Mouse (Mus musculus): ENCODE measurements around the gene Arl3. TPM values are rescaled to one million over a fixed set of nuclear protein-coding genes. Genes with fewer than 3 reads are reported as not detected.

The Arl3 gene
- 72.7 TPM for polyA plus RNA-seq (2014; fragmentation: Illumina TruSeq; extraction: RNeasy Lipid Tissue Mini Kit (QIAGEN cat#74804); ENCODE audit: low read depth, low replicate concordance)

DNA sequence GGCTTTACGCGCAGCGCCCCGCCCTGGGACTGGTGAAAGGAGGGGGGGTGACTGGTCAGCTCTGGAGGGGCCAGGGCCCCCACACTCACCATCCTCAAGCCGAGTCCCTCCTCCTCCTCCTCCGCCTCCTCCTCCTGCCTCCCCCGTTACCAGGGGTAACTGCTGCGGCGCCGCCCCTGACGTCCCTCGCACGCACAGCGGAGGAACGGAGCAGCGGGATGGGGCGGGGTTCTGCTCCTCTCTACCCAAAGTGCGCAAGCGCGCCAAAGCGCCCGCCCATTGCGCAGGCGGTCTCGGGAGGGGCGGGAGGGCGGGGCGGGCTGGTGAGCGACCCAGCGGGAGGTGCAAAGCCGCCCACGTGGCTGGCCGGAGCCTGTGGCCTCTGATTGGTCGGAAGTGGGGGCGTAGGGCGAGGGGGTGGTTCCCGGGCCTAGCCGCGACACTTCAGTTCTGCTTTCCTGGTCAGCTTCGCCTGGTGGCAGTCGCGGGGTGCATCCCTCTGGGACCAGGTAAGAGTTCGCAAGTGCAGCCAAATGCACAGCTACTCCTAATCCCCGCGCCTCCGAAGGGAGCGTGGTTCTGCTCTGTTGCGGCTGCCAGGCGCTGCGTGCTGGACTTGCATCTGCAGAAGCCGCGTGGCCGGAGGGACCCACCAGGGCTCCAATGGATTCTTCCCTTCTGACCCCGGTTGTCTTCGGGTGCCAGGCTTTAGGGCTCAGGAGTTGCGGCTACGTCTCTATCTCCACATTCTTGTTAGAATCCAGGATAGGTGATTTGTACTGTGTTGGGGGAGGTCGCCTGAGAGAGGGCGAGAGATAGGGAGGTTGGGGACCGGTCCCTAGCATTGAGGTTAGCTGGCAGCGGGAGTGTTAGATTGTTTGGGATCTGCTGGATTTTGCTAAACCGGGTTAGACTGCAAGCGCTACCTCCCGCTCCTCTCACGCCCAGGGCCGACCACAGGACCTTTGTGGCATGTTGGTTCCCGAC, at the start of gene Arl3, which contains the start of gene Sfxn2:
Arl3 (minus strand) TSS at position 248 of the 987 bp plus-strand sequence.
Sfxn2 (plus strand) TSS at position 415 of the 987 bp plus-strand sequence.

DNA sequence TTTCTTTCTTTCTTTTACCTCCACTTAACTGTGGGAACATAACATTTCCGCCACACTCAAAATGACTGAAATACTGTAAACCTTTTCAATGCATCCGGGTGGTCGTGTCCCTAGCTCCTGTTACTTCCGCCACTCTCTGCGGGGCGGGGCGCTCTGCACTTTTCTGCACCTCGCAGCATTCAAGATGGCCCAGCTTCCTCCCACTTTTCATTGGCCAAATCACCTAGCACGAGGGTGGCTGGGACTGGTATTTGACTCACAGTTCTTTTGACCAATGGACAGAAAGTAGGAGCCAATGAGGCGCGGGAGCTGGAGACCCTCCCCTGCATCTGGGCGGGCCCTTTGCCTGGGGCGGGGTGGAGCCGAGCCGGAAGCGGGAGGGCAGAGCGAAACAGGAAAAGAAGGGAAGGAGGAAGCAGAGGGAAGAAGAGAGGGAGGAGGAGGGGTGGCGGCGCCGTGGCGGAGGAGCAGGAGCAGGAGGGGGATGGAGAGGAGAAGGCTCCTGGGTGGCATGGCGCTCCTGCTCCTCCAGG, 25.8 kb upstream of the Arl3 start, which contains the start of gene Wbp1l:
Wbp1l (plus strand) TSS at position 365 of the 533 bp plus-strand sequence.

DNA sequence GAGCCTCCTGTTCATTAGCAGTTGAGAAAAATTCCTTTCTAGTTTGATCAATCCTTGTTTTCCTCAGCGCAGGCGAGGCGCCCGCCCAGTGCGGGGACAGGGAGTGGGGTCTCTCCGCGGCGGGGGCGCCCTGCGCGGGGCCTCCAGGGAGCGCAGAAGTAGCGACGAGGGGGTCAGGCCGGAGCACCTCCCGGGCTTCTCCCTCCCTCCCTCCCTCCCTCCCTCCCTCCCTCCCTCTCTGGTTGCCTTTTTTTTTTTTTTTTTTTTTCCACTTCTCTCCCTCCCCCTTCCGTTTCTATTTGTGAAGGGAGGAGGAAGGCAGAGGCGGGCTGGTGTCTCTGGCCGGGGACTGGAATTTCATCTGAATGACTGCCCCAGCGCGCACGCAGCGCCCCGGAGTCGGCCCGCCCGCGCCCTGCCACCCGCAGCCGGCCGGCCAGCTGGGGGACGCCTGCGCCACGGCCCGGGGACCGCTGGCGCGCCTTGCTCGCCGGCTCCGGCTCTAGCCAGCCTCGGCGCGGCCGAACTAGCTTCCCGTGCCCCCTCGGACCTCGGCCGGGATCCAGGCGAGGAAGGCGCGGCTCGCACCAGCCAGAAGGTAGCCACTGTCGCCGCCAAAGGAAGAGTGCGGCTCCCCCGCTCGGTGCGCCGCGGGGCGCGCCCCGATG, 71.5 kb downstream of the Arl3 start, which contains the start of gene Trim8:
Trim8 (plus strand) TSS at position 302 of the 668 bp plus-strand sequence.

Other genes starting within 250 kb of the Arl3 start
- 7.6 TPM for gene Psd, start 246.0 kb downstream of the Arl3 start, polyA plus RNA-seq (2014; fragmentation: Illumina TruSeq; extraction: RNeasy Lipid Tissue Mini Kit (QIAGEN cat#74804); ENCODE audit: low read depth, low replicate concordance)
- 9.2 TPM for gene Fbxl15, start 245.0 kb downstream of the Arl3 start, polyA plus RNA-seq (2014; fragmentation: Illumina TruSeq; extraction: RNeasy Lipid Tissue Mini Kit (QIAGEN cat#74804); ENCODE audit: low read depth, low replicate concordance)
- gene Cuedc2, start 234.5 kb downstream of the Arl3 start, polyA plus RNA-seq (2014; fragmentation: Illumina TruSeq; extraction: RNeasy Lipid Tissue Mini Kit (QIAGEN cat#74804); ENCODE audit: low read depth, low replicate concordance) = 92.5 TPM
- 12.8 TPM for gene Mfsd13a, start 232.1 kb downstream of the Arl3 start, polyA plus RNA-seq (2014; fragmentation: Illumina TruSeq; extraction: RNeasy Lipid Tissue Mini Kit (QIAGEN cat#74804); ENCODE audit: low read depth, low replicate concordance)
- gene 2310034G01Rik, start 222.9 kb downstream of the Arl3 start, polyA plus RNA-seq (2014; fragmentation: Illumina TruSeq; extraction: RNeasy Lipid Tissue Mini Kit (QIAGEN cat#74804); ENCODE audit: low read depth, low replicate concordance) = 4.2 TPM
- 97.5 TPM for gene Actr1a, start 177.4 kb downstream of the Arl3 start, polyA plus RNA-seq (2014; fragmentation: Illumina TruSeq; extraction: RNeasy Lipid Tissue Mini Kit (QIAGEN cat#74804); ENCODE audit: low read depth, low replicate concordance)
- gene Sufu, start 176.3 kb downstream of the Arl3 start, polyA plus RNA-seq (2014; fragmentation: Illumina TruSeq; extraction: RNeasy Lipid Tissue Mini Kit (QIAGEN cat#74804); ENCODE audit: low read depth, low replicate concordance) = 23.2 TPM
- 23.8 TPM for gene Trim8, start 71.5 kb downstream of the Arl3 start, polyA plus RNA-seq (2014; fragmentation: Illumina TruSeq; extraction: RNeasy Lipid Tissue Mini Kit (QIAGEN cat#74804); ENCODE audit: low read depth, low replicate concordance)
- gene Sfxn2, start 167 bp upstream of the Arl3 start, polyA plus RNA-seq (2014; fragmentation: Illumina TruSeq; extraction: RNeasy Lipid Tissue Mini Kit (QIAGEN cat#74804); ENCODE audit: low read depth, low replicate concordance) = 18.9 TPM
- 123 TPM for gene Wbp1l, start 25.9 kb upstream of the Arl3 start, polyA plus RNA-seq (2014; fragmentation: Illumina TruSeq; extraction: RNeasy Lipid Tissue Mini Kit (QIAGEN cat#74804); ENCODE audit: low read depth, low replicate concordance)
- 31.5 TPM for gene Cyp17a1, start 100.0 kb upstream of the Arl3 start, polyA plus RNA-seq (2014; fragmentation: Illumina TruSeq; extraction: RNeasy Lipid Tissue Mini Kit (QIAGEN cat#74804); ENCODE audit: low read depth, low replicate concordance)
- gene Borcs7, start 116.7 kb upstream of the Arl3 start, polyA plus RNA-seq (2014; fragmentation: Illumina TruSeq; extraction: RNeasy Lipid Tissue Mini Kit (QIAGEN cat#74804); ENCODE audit: low read depth, low replicate concordance) = 14.7 TPM
- gene As3mt, start 134.3 kb upstream of the Arl3 start, polyA plus RNA-seq (2014; fragmentation: Illumina TruSeq; extraction: RNeasy Lipid Tissue Mini Kit (QIAGEN cat#74804); ENCODE audit: low read depth, low replicate concordance) = 17.6 TPM
- 18.5 TPM for gene Cnnm2, start 188.4 kb upstream of the Arl3 start, polyA plus RNA-seq (2014; fragmentation: Illumina TruSeq; extraction: RNeasy Lipid Tissue Mini Kit (QIAGEN cat#74804); ENCODE audit: low read depth, low replicate concordance)

Measured in adipose tissue, adult 10 weeks (tissue).